ENCODE assay signal across 19 mouse cellular contexts in genomic region chr11:78030600-78030999, GRCm38 (mm10). TPM values are rescaled to one million over a fixed set of nuclear protein-coding genes. Genes with fewer than 3 reads are reported as not detected.
DNase-seq lines count a peak whose midpoint lies in the region; ATAC-seq and TF ChIP-seq lines count a peak whose summit lies in the region.
"Had no signal": no experiment of that assay in that cellular context is flagged by ENCODE, and none has a peak within 500 bp of the region (broad histone marks: within the 10 kb centered on the region; RNA-seq: fewer than 3 reads in every experiment).

No protein-coding gene starts in this region.

- no peak for DNase-seq in liver, embryonic 13.5 days
- DNase-seq in liver, postnatal 0 days = no peak
- DNase-seq in ovary, postnatal 10 days (ENCODE audit: low spot score) = no peak
- DNase-seq in Muller cell, postnatal 12 days (ENCODE audit: inconsistent ontology term) = no peak
- DNase-seq: adrenal gland, adult 2 months; adrenal gland, postnatal 25 days; cerebellum, adult 18-20 months; cerebellum, postnatal 10 days; forebrain, postnatal 0 days; gastrocnemius, adult 2 months; gastrocnemius, postnatal 25 days; heart, postnatal 36 days had no signal

- H3K27ac ChIP-seq in liver, embryonic 13.5 days = peak overlapping the region; percentile 92; the same call in 1 of the 2 replicates
- no peak overlapping the region for H3K27ac ChIP-seq in liver, postnatal 0 days (ENCODE audit: low read depth)
- H3K27ac ChIP-seq in liver, embryonic 15.5 days (replicated peaks) = no peak overlapping the region
- H3K27ac ChIP-seq: embryonic facial prominence, embryonic 10.5 days; forebrain, embryonic 12.5 days; gastrocnemius, adult 2 months; heart, embryonic 13.5 days had no signal

- H3K27me3 ChIP-seq in erythroblast, embryonic 14.5 days (ENCODE audit: control insufficient read depth) = no peaks in the 10 kb centered on the region
- H3K27me3 ChIP-seq in liver, embryonic 13.5 days = no peaks in the 10 kb centered on the region
- H3K27me3 ChIP-seq in liver, postnatal 0 days (ENCODE audit: insufficient read depth, low read length) = no peaks in the 10 kb centered on the region
- H3K27me3 ChIP-seq in liver, embryonic 15.5 days = no peaks in the 10 kb centered on the region
- H3K27me3 ChIP-seq: forebrain, embryonic 12.5 days; heart, embryonic 13.5 days; hindbrain, embryonic 15.5 days had no signal

- WGBS in liver, embryonic 13.5 days (ENCODE audit: insufficient replicate concordance) = 75% methylated on average over 2 of the region's 2 CpGs
- 58% methylated on average over 2 of the region's 2 CpGs for WGBS in liver, postnatal 0 days (ENCODE audit: insufficient replicate concordance)
- WGBS in liver, embryonic 15.5 days (ENCODE audit: insufficient replicate concordance) = 83% methylated on average over 2 of the region's 2 CpGs

- H3K4me3 ChIP-seq in erythroblast, embryonic 14.5 days (replicated peaks) = peak overlapping the region; percentile 88
- peak overlapping the region; percentile 78 for H3K4me3 ChIP-seq in liver, embryonic 13.5 days (replicated peaks)
- no peak overlapping the region for H3K4me3 ChIP-seq in liver, postnatal 0 days (ENCODE audit: low read depth, low read length)
- peak overlapping the region; percentile 85 for H3K4me3 ChIP-seq in liver, embryonic 15.5 days (replicated peaks)
- H3K4me3 ChIP-seq: forebrain, embryonic 12.5 days; gastrocnemius, adult 2 months; heart, embryonic 13.5 days; hindbrain, embryonic 15.5 days had no signal

- H3K4me2 ChIP-seq in liver, embryonic 13.5 days = peak overlapping the region; percentile 97
- no peak overlapping the region for H3K4me2 ChIP-seq in liver, postnatal 0 days (ENCODE audit: low read depth, low read length)
- peak overlapping the region; percentile 100 for H3K4me2 ChIP-seq in liver, embryonic 15.5 days
- H3K4me2 ChIP-seq: forebrain, embryonic 12.5 days; hindbrain, embryonic 15.5 days had no signal

- peaks cover 87% of the 10 kb centered on the region for H3K36me3 ChIP-seq in erythroblast, embryonic 14.5 days (ENCODE audit: control insufficient read depth)
- H3K36me3 ChIP-seq in liver, embryonic 13.5 days = peaks cover 63% of the 10 kb centered on the region
- peaks cover 42% of the 10 kb centered on the region for H3K36me3 ChIP-seq in liver, postnatal 0 days (replicated peaks; ENCODE audit: insufficient read depth, low read length)
- peaks cover 64% of the 10 kb centered on the region for H3K36me3 ChIP-seq in liver, embryonic 15.5 days (replicated peaks)

- H3K9ac ChIP-seq in liver, embryonic 13.5 days = peak overlapping the region; percentile 93; the same call in 1 of the 2 replicates
- no peak overlapping the region for H3K9ac ChIP-seq in liver, postnatal 0 days (replicated peaks)
- H3K9ac ChIP-seq in liver, embryonic 15.5 days = 0 out of 2 replicates have a peak overlapping the region, but pooled peaks have one; percentile 1
- H3K9ac ChIP-seq: forebrain, embryonic 12.5 days; forebrain, postnatal 0 days; hindbrain, embryonic 15.5 days had no signal

- TF ChIP-seq CTCF in liver, postnatal 0 days (IDR thresholded peaks at IDR 0.05; ENCODE audit: low read depth) = no peak

- no peak for ATAC-seq in erythroblast, adult 5-6 weeks (replicated peaks; ENCODE audit: low FRiP score, poor library complexity, severe bottlenecking)
- no peak for ATAC-seq in liver, embryonic 13.5 days (ENCODE audit: low read depth)
- ATAC-seq in liver, postnatal 0 days = no peak
- no peak for ATAC-seq in liver, embryonic 15.5 days (ENCODE audit: insufficient read depth)
- ATAC-seq: forebrain, postnatal 0 days had no signal

- H3K4me1 ChIP-seq in erythroblast, embryonic 14.5 days (ENCODE audit: control insufficient read depth) = peaks cover 55% of the 10 kb centered on the region
- H3K4me1 ChIP-seq in liver, embryonic 13.5 days (replicated peaks) = peaks cover 59% of the 10 kb centered on the region
- H3K4me1 ChIP-seq in liver, postnatal 0 days (ENCODE audit: insufficient read depth) = peaks cover 20% of the 10 kb centered on the region
- peaks cover 60% of the 10 kb centered on the region for H3K4me1 ChIP-seq in liver, embryonic 15.5 days (replicated peaks)

- H3K9me3 ChIP-seq in erythroblast, embryonic 14.5 days (ENCODE audit: control insufficient read depth, low read length) = no peaks in the 10 kb centered on the region
- H3K9me3 ChIP-seq in liver, embryonic 13.5 days (replicated peaks) = no peaks in the 10 kb centered on the region
- no peaks in the 10 kb centered on the region for H3K9me3 ChIP-seq in liver, postnatal 0 days (ENCODE audit: low read length)
- no peaks in the 10 kb centered on the region for H3K9me3 ChIP-seq in liver, embryonic 15.5 days (replicated peaks)
- H3K9me3 ChIP-seq: embryonic facial prominence, embryonic 10.5 days; forebrain, embryonic 12.5 days; heart, embryonic 13.5 days; hindbrain, embryonic 15.5 days had no signal

- TF ChIP-seq EP300 in liver, postnatal 0 days (IDR thresholded peaks at IDR 0.05; ENCODE audit: low read depth) = no peak

RNA-seq across cellular contexts. Expression of gene Dhrs13, which starts 1.5 kb away (rescaled TPM):
- polyA plus RNA-seq in erythroblast, embryonic 14.5 days (2012) = 4.7 and 5.1 TPM in 2 replicates
- 3.1 and 6.0 TPM in 2 replicates for total RNA-seq in erythroblast, adult 5-6 weeks (2015; ENCODE audit: low replicate concordance)
- total RNA-seq in erythroblast, adult 5-6 weeks (2017; ENCODE audit: low replicate concordance) = 1.5 and 3.6 TPM in 2 replicates
- polyA plus RNA-seq in liver, embryonic 13.5 days (2015; fragmentation: Nextera tagmentation; extraction: Ambion mirVana) = 18.2 and 19.3 TPM in 2 replicates
- 9.2 and 10.6 TPM in 2 replicates for polyA plus RNA-seq in liver, postnatal 0 days (2015; fragmentation: Nextera tagmentation; extraction: Ambion mirVana)
- 14.9 and 16.3 TPM in 2 replicates for polyA plus RNA-seq in liver, embryonic 15.5 days (2015; fragmentation: Nextera tagmentation; extraction: Ambion mirVana)

RNA-seq across cellular contexts. Expression of gene Flot2, which starts 7.1 kb away (rescaled TPM):
- 4.8 and 5.4 TPM in 2 replicates for polyA plus RNA-seq in erythroblast, embryonic 14.5 days (2012)
- 14.2 and 31.5 TPM in 2 replicates for total RNA-seq in erythroblast, adult 5-6 weeks (2015; ENCODE audit: low replicate concordance)
- total RNA-seq in erythroblast, adult 5-6 weeks (2017; ENCODE audit: low replicate concordance) = 22.5 and 24.7 TPM in 2 replicates
- polyA plus RNA-seq in liver, embryonic 13.5 days (2015; fragmentation: Nextera tagmentation; extraction: Ambion mirVana) = 24.6 and 27.1 TPM in 2 replicates
- 23.1 and 25.9 TPM in 2 replicates for polyA plus RNA-seq in liver, postnatal 0 days (2015; fragmentation: Nextera tagmentation; extraction: Ambion mirVana)
- polyA plus RNA-seq in liver, embryonic 15.5 days (2015; fragmentation: Nextera tagmentation; extraction: Ambion mirVana) = 25.1 and 27.3 TPM in 2 replicates

RNA-seq across cellular contexts. Expression of gene Phf12, which starts 48.0 kb away (rescaled TPM):
- polyA plus RNA-seq in erythroblast, embryonic 14.5 days (2012) = 16.6 and 19.3 TPM in 2 replicates
- total RNA-seq in erythroblast, adult 5-6 weeks (2015; ENCODE audit: low replicate concordance) = 19.9 and 24.2 TPM in 2 replicates
- total RNA-seq in erythroblast, adult 5-6 weeks (2017; ENCODE audit: low replicate concordance) = 9.8 and 11.5 TPM in 2 replicates
- polyA plus RNA-seq in liver, embryonic 13.5 days (2015; fragmentation: Nextera tagmentation; extraction: Ambion mirVana) = 6.5 and 7.6 TPM in 2 replicates
- polyA plus RNA-seq in liver, postnatal 0 days (2015; fragmentation: Nextera tagmentation; extraction: Ambion mirVana) = 5.0 and 5.1 TPM in 2 replicates
- 5.5 and 8.5 TPM in 2 replicates for polyA plus RNA-seq in liver, embryonic 15.5 days (2015; fragmentation: Nextera tagmentation; extraction: Ambion mirVana)

RNA-seq across cellular contexts. Expression of gene Eral1, which starts 49.6 kb away (rescaled TPM):
- polyA plus RNA-seq in erythroblast, embryonic 14.5 days (2012) = 0.14 and 0.29 TPM in 2 replicates
- total RNA-seq in erythroblast, adult 5-6 weeks (2015; ENCODE audit: low replicate concordance) = 3.7 and 7.7 TPM in 2 replicates
- total RNA-seq in erythroblast, adult 5-6 weeks (2017; ENCODE audit: low replicate concordance) = 3.9 and 7.0 TPM in 2 replicates
- 19.1 and 20.2 TPM in 2 replicates for polyA plus RNA-seq in liver, embryonic 13.5 days (2015; fragmentation: Nextera tagmentation; extraction: Ambion mirVana)
- 9.3 and 10.6 TPM in 2 replicates for polyA plus RNA-seq in liver, postnatal 0 days (2015; fragmentation: Nextera tagmentation; extraction: Ambion mirVana)
- polyA plus RNA-seq in liver, embryonic 15.5 days (2015; fragmentation: Nextera tagmentation; extraction: Ambion mirVana) = 13.8 and 13.9 TPM in 2 replicates
